Mouse (Mus musculus) midbrain, postnatal 0 days (tissue): ENCODE data around the gene Hist1h4i. TPM values are rescaled to one million over a fixed set of nuclear protein-coding genes. Genes with fewer than 3 reads are reported as not detected.
A peak's percentile ranks its signal among the peaks of the same experiment; 100 is the strongest.

Experiments
- ATAC-seq: fragments of 200-750 bp; cut with Nextera tagmentation; 2 replicates; pipeline ENCODE4 v1.8.0; 2017; ENCODE audit warnings: moderate number of reproducible peaks, mild to moderate bottlenecking, moderate TSS enrichment, moderate library complexity; ENCODE audit not compliant: low FRiP score
- DNase-seq: peaks from one replicate; pipeline ENCODE4 v3.0.0-alpha.2; 2015; ENCODE audit warnings: low spot score
- H3K27ac ChIP-seq: fragments of 300-500 bp; sonication (generic); 2 replicates; pipeline ENCODE4 v1.5.1; 2014; ENCODE audit warnings: low read depth, mild to moderate bottlenecking, low read length, mixed read lengths
- H3K27me3 ChIP-seq: fragments of 300-500 bp; sonication (generic); 2 replicates; pipeline ENCODE4 v1.6.1; 2014; ENCODE audit warnings: low read length, control low read depth, mixed read lengths; ENCODE audit not compliant: insufficient read depth
- H3K36me3 ChIP-seq: fragments of 300-500 bp; sonication (generic); 2 replicates; pipeline ENCODE4 v1.6.1; 2014; ENCODE audit warnings: low read length, control low read depth, mixed read lengths; ENCODE audit not compliant: insufficient read depth
- H3K4me1 ChIP-seq: fragments of 300-500 bp; sonication (generic); 2 replicates; pipeline ENCODE4 v1.6.1; 2014; ENCODE audit warnings: mild to moderate bottlenecking, control low read depth, antibody characterized with exemption, low read length, mixed read lengths; ENCODE audit not compliant: insufficient read depth
- H3K4me2 ChIP-seq: fragments of 300-500 bp; sonication (generic); 2 replicates; pipeline ENCODE4 v1.6.1; 2014; ENCODE audit warnings: low read depth, mild to moderate bottlenecking, low read length, mixed read lengths; ENCODE audit not compliant: poor library complexity, severe bottlenecking
- H3K4me3 ChIP-seq: fragments of 300-500 bp; sonication (generic); 2 replicates; pipeline ENCODE4 v1.5.1; 2014; ENCODE audit warnings: low read depth, mild to moderate bottlenecking, low read length, moderate library complexity
- H3K9ac ChIP-seq: fragments of 300-500 bp; sonication (generic); replicated peaks from 2 replicates; pipeline ENCODE4 v1.6.1; 2014; ENCODE audit warnings: mild to moderate bottlenecking, low read length, moderate library complexity, mixed read lengths; ENCODE audit not compliant: poor library complexity, severe bottlenecking
- H3K9me3 ChIP-seq: fragments of 300-500 bp; sonication (generic); 2 replicates; pipeline ENCODE4 v1.6.1; 2016; ENCODE audit warnings: low read length, control low read depth
- CTCF ChIP-seq: IDR thresholded peaks from 2 replicates; pipeline ENCODE4 v1.5.1; 2016; ENCODE audit warnings: antibody characterized with exemption, mild to moderate bottlenecking
- WGBS: fragments of 180-500 bp; shearing (Covaris S2); extraction: QIAGEN DNeasy Blood & Tissue Kit; methylation state at CpG from one replicate; pipeline ENCODE4 v1.1.7; 2014; 5-methylcytosine and 5-hydroxymethylcytosine counted together
- polyA plus RNA-seq: library from polyadenylated mRNA; unstranded; fragments of >200 nt; fragmentation: Nextera tagmentation; extraction: Ambion mirVana; gene quantifications from 2 replicates; pipeline ENCODE4 v1.2.1, GENCODE M21; 2015
- total RNA-seq: library from RNA; depleted of rRNA; stranded (reverse); fragments of >200 nt; gene quantifications from 2 replicates; pipeline ENCODE4 v1.2.3, GENCODE M21; 2014

Gene Hist1h4i
- total and polyA plus RNA-seq, 2 experiments from 2014 or later = 2.5 to 19.2 TPM

DNA sequence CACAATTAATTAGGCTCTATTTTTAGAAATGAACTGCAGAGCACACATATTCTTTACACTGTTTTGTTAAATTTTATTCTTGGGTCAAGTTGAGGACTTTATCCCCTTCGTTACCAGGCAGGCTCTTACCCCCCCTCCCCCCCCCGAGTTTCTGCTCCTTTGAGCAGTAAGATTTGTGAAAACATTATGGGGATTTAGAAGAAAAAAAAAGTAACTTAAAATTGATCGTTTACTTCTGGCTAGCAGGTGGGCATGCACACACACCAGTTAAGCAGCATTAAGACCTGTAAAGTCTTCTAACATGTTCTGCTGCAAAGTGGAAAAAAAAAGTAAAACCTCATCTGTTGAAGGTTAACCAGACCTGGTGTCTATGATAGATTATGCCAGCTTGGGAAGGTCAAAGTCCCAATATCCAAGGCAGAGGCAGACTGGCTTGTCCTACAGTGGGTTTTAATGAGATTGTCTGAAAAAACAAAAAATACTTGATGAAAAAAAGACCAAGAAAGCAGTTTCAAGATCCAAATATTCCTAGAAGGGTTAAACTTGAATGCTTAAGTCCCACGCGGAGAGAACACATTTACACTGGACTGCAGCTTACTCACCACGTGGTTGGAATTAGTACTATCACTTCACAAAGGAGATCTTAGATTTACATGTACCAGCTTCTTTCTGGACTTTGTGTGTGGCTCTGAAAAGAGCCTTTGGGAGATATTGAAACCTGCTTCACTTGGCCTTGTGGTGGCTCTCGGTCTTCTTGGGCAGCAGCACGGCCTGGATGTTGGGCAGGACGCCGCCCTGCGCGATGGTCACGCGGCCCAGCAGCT, 6.5 kb downstream of the Hist1h4i start:
- no peaks in the 10 kb centered on the region for H3K36me3 ChIP-seq
- ATAC-seq = peak; percentile 68; the same call in 1 of the 2 replicates
- under 1% methylated on average over 9 of the region's 14 CpGs for WGBS
- H3K9ac ChIP-seq = 0 out of 2 replicates have a peak overlapping the region, but pooled peaks have one; percentile 13
- peak overlapping the region; percentile 50 for H3K4me2 ChIP-seq
- H3K4me1 ChIP-seq = peaks cover 7% of the 10 kb centered on the region; the same call in 1 of the 2 replicates
- TF ChIP-seq CTCF = no peak
- H3K27ac ChIP-seq = no peak overlapping the region
- no peaks in the 10 kb centered on the region for H3K9me3 ChIP-seq
- DNase-seq = no peak
- no peaks in the 10 kb centered on the region for H3K27me3 ChIP-seq
- H3K4me3 ChIP-seq = peak overlapping the region; percentile 35

DNA sequence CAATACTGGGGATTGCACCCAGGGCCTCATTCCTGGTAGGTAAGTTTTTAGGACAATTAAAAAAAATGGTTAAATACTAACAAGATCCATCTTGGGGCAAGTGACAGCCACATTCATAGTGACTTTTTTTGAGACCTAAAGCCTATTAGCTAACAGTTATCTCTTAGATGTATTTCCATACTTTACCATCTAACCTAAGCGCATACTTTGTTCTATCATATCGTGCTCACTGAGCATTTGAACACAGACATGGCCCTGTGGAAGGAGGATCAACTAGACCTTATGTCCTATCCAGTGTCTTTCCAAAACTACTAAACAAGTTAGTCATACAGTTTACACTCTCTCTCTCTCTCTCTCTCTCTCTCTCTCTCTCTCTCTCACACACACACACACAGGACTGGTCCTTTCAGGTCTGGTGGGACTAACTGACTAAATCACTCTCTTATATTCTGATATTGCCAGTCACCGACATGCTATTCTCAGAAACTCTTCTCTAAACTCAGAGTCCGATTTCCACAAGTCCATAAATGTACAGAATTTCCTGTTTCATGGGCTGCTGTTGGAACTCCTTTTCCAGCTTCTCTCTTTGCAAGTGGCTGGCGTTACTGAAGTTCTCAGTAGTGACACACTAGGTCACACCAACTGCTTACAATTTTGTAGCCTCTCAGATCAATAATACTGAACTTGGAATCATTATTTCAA, 7.3 kb downstream of the Hist1h4i start:
- WGBS = 48% methylated on average over 5 of the region's 5 CpGs
- ATAC-seq (no peak), DNase-seq (no peak)
- Histone ChIP-seq H3K4me1 (peaks cover 7% of the 10 kb centered on the region; the same call in 1 of the 2 replicates), H3K4me2 (no peak overlapping the region; the same call in 1 of the 2 replicates), H3K27ac (no peak overlapping the region), H3K27me3 (no peaks in the 10 kb centered on the region), H3K9me3 (no peaks in the 10 kb centered on the region), H3K36me3 (no peaks in the 10 kb centered on the region), H3K4me3 (no peak overlapping the region), H3K9ac (no peak overlapping the region)
- TF ChIP-seq CTCF = no peak

DNA sequence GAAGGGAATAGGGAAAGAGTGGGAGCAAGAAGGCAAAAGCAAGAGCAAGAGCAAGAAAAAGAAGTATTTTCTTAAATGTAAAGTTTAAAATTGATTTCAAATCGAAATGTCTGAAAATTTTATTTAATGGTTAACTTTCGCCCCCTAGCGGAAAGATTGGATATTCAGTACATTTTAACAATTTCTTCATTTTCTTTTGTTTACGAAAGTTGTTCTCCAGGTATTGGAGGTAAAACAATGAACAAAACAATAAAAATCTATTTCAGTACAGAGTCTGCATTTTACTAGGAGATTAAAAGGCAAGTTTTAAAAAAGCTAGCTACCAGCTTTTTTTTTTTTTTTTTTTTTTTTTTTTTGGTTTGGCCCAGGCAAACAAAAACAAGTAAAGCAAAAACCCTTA, 10.7 kb downstream of the Hist1h4i start:
- Histone ChIP-seq H3K27me3 (no peaks in the 10 kb centered on the region), H3K4me2 (no peak overlapping the region), H3K4me3 (no peak overlapping the region), H3K9me3 (no peaks in the 10 kb centered on the region), H3K36me3 (no peaks in the 10 kb centered on the region), H3K27ac (no peak overlapping the region), H3K9ac (no peak overlapping the region), H3K4me1 (no peaks in the 10 kb centered on the region)
- no peak for ATAC-seq
- peak; percentile 62 for DNase-seq
- peak; percentile 62 for TF ChIP-seq CTCF
- WGBS = 12% methylated on average over 4 of the region's 4 CpGs

DNA sequence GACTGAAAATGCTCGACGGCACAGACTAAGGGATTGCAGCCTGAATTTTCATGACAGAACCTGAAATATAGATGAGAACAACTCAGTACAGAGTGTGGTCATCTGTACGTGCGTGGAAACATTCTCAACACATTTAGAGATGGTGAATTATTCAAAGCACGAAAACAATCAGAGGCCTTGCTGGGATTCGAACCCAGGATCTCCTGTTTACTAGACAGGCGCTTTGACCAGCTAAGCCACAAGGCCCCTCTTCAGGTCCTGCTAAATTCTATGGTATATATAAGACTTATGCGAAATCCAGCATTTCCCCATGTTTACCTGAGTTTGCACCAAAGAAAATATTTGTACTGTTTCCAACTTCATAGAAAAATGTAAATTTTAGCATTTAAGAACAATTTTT, 11.2 kb downstream of the Hist1h4i start:
- 27% methylated on average over 8 of the region's 8 CpGs for WGBS
- TF ChIP-seq CTCF = no peak
- Histone ChIP-seq H3K36me3 (no peaks in the 10 kb centered on the region), H3K4me1 (no peaks in the 10 kb centered on the region), H3K4me2 (no peak overlapping the region), H3K9me3 (no peaks in the 10 kb centered on the region), H3K9ac (no peak overlapping the region), H3K4me3 (no peak overlapping the region), H3K27ac (no peak overlapping the region), H3K27me3 (no peaks in the 10 kb centered on the region)
- no peak for DNase-seq
- ATAC-seq = no peak

DNA sequence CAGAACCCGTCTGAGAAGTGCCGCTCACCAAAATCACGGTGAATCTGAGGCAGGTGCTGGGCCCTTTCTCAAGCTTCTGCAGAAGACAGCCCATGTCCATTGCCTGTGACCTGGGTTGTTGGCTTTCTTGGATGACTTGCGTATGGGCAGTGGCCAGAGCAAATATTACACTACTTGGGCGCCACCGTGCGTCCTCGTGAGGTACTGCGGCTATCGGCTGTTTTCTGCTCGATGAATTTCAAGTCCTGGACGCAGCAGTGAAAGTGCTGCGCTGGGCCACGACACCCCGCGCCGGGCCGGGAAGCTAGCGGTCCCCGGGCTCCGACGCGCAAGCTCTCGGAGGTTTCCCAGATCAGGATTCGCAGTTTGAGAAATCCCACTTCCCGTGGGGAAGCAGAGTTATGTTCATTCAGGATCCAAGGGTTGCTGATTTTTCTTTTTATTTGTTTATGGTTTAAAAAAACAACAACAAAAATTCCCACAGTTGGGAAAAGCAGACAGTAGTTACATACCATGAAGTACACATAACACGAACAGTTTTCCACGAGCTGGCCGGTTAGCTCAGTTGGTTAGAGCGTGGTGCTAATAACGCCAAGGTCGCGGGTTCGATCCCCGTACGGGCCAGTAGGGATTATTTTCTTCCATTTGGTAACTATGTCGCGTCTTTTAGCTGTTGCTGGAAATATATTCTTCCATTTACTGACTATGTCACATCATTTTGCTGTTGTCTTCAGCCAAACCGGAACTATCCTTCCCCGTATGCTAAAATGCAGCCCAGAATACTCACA, 12.3 kb downstream of the Hist1h4i start:
- peak; percentile 70 for ATAC-seq
- no peaks in the 10 kb centered on the region for H3K4me1 ChIP-seq
- peak; percentile 92 for DNase-seq
- H3K9ac ChIP-seq = peak overlapping the region; percentile 54; the same call in 1 of the 2 replicates
- no peaks in the 10 kb centered on the region for H3K9me3 ChIP-seq
- H3K4me3 ChIP-seq = peak overlapping the region; percentile 45
- peak overlapping the region; percentile 55 for H3K4me2 ChIP-seq
- TF ChIP-seq CTCF = peak; percentile 92
- no peaks in the 10 kb centered on the region for H3K27me3 ChIP-seq
- H3K27ac ChIP-seq = no peak overlapping the region
- H3K36me3 ChIP-seq = no peaks in the 10 kb centered on the region
- under 1% methylated on average over 40 of the region's 40 CpGs for WGBS
